Mouse (Mus musculus) kidney, embryonic 15.5 days (tissue): Measurements from ENCODE around the gene Neurl2. TPM values are rescaled to one million over a fixed set of nuclear protein-coding genes. Genes with fewer than 3 reads are reported as not detected.

ENCODE experiments used
- ATAC-seq: fragments of 200-750 bp; cut with Nextera tagmentation; replicated peaks from 2 replicates; pipeline ENCODE4 v1.8.0; 2017; ENCODE audit warnings: moderate TSS enrichment; ENCODE audit not compliant: low FRiP score
- H3K27ac ChIP-seq: fragments of 300-500 bp; sonication (generic); 2 replicates; pipeline ENCODE4 v1.5.1; 2015; ENCODE audit warnings: mild to moderate bottlenecking, inconsistent platforms
- H3K27me3 ChIP-seq: fragments of 300-500 bp; sonication (generic); 2 replicates; pipeline ENCODE4 v1.6.1; 2015; ENCODE audit warnings: inconsistent platforms
- H3K36me3 ChIP-seq: fragments of 300-500 bp; sonication (generic); 2 replicates; pipeline ENCODE4 v1.6.1; 2015; ENCODE audit warnings: inconsistent platforms
- H3K4me1 ChIP-seq: fragments of 300-500 bp; sonication (generic); 2 replicates; pipeline ENCODE4 v1.6.1; 2015; ENCODE audit warnings: inconsistent platforms
- H3K4me2 ChIP-seq: fragments of 300-500 bp; sonication (generic); 2 replicates; pipeline ENCODE4 v1.6.1; 2015; ENCODE audit warnings: moderate library complexity, mild to moderate bottlenecking, inconsistent platforms
- H3K4me3 ChIP-seq: fragments of 300-500 bp; sonication (generic); replicated peaks from 2 replicates; pipeline ENCODE4 v1.5.1; 2015; ENCODE audit warnings: mild to moderate bottlenecking, inconsistent platforms
- H3K9ac ChIP-seq: fragments of 300-500 bp; sonication (generic); 2 replicates; pipeline ENCODE4 v1.6.1; 2015; ENCODE audit warnings: mild to moderate bottlenecking, inconsistent platforms
- H3K9me3 ChIP-seq: fragments of 300-500 bp; sonication (generic); replicated peaks from 2 replicates; pipeline ENCODE4 v1.6.1; 2016; ENCODE audit warnings: inconsistent platforms
- WGBS: fragments of 180-500 bp; shearing (Covaris S2); methylation state at CpG from one replicate; pipeline ENCODE4 v1.1.7; 2015; ENCODE audit warnings: mixed read lengths; 5-methylcytosine and 5-hydroxymethylcytosine counted together
- polyA plus RNA-seq: library from polyadenylated mRNA; unstranded; fragments of >200 nt; fragmentation: Nextera tagmentation; extraction: Ambion mirVana; gene quantifications from 2 replicates; pipeline ENCODE4 v1.2.1, GENCODE M21; 2015

The Neurl2 gene
- polyA plus RNA-seq, 1 experiment from 2014 or later = 8.9 TPM

DNA sequence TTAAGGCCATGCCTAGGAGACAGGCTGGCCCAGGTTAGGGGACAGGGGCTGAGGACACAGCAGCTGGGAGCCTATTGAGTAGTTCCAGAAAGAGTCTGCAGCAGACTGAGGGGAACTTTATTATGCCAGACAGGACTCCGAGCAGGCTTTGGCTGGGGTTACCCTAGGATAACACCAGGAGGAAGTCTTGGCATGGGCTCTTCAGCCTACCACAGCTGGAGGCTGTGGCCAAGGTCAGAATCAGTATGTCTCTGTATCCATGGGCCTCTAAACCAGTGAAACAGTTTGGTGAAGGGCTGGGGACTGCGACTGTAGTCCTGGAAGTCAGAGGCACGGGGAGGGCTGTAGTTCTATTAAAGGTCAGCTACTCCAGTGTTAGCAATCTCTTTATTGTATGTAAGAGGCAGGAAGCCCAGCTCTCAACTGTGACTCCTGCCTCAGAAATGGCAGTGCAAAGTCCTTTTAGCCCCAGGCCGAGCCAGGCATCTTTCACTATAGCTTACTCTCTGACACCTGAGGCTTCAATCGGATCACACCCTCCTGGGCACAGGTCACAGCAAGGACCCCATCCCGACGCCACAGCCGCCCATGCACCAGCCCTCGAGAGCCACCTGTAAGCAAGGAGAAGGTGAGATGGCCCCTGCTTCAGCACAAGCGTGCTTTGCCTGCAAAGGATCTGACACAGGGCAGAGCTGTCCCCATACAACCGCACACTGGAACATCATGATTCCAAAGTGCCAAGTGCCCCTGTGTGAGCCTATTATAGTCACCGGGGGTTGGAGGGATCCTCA, 40.7 kb downstream of the Neurl2 start:
- 91% methylated on average over 12 of the region's 12 CpGs for WGBS
- Histone ChIP-seq H3K27ac (no peak overlapping the region), H3K9me3 (no peaks in the 10 kb centered on the region), H3K4me3 (no peak overlapping the region), H3K9ac (no peak overlapping the region), H3K36me3 (peaks cover 84% of the 10 kb centered on the region), H3K27me3 (no peaks in the 10 kb centered on the region), H3K4me2 (no peak overlapping the region), H3K4me1 (peaks cover 11% of the 10 kb centered on the region; the same call in 1 of the 2 replicates)
- no peak for ATAC-seq

DNA sequence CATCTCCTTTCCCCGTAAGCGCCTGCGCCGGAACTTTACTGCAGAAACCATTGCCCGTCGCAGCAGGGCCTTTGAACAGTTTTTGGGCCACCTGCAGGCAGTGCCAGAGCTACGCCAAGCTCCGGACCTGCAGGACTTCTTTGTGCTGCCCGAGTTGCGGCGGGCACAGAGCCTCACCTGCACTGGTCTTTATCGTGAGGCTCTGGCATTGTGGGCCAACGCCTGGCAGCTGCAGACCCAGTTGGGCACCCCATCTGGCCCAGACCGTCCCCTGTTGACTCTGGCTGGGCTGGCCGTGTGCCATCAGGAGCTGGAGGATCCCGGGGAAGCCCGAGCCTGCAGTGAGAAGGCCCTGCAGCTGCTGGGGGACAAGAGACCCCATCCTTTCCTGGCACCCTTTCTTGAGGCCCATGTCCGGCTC, 41.4 kb downstream of the Neurl2 start:
- no peaks in the 10 kb centered on the region for H3K9me3 ChIP-seq
- ATAC-seq = no peak
- 96% methylated on average over 18 of the region's 18 CpGs for WGBS
- H3K27ac ChIP-seq = no peak overlapping the region
- no peak overlapping the region for H3K4me2 ChIP-seq
- H3K36me3 ChIP-seq = peaks cover 76% of the 10 kb centered on the region
- no peak overlapping the region for H3K9ac ChIP-seq
- H3K4me1 ChIP-seq = peaks cover 18% of the 10 kb centered on the region
- H3K4me3 ChIP-seq = no peak overlapping the region
- no peaks in the 10 kb centered on the region for H3K27me3 ChIP-seq

DNA sequence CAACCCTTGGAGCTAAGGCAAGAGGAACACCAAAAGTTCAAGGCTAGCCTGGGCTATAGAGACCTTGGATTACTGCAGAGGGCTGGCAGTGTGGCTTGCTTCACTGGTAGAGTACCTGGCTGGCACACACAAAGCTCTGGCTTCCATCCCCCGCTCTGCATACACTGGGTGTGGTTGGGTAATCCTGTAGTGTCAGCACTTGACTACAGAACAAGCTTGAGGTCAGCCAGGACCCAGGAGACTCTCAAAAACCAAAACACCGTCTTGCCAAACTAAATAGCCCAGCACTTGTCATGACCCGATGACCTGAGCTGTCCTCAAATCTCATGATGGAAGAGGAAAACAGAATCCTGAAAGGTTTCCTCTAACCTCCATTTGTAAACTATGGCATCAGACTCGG, 42.8 kb downstream of the Neurl2 start:
- H3K4me3 ChIP-seq = no peak overlapping the region
- peaks cover 28% of the 10 kb centered on the region for H3K4me1 ChIP-seq
- H3K9me3 ChIP-seq = no peaks in the 10 kb centered on the region
- ATAC-seq = no peak
- H3K27me3 ChIP-seq = no peaks in the 10 kb centered on the region
- H3K36me3 ChIP-seq = peaks cover 63% of the 10 kb centered on the region
- H3K4me2 ChIP-seq = no peak overlapping the region
- 77% methylated on average over 4 of the region's 4 CpGs for WGBS
- H3K9ac ChIP-seq = no peak overlapping the region
- no peak overlapping the region for H3K27ac ChIP-seq

DNA sequence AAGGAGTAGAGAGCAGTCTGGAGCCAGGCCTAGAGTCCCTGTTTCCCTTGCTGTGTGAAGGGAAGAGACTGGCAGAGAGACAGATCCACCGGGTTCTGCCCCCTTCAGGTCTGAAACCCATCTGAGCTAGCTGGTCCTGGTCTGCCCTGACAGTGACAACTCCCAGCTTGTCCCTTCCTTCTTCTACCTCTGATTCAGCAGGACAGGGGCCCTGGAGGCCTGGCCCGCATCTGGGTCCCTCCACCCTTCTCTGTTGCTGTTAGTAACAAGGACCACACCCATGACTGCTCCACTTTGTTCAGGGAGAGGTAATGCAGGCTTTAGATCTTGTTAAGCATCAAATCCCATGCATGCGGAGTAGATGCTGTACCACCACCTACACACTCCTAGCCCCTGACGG, 44.8 kb downstream of the Neurl2 start:
- Histone ChIP-seq H3K4me1 (peaks cover 34% of the 10 kb centered on the region), H3K9me3 (no peaks in the 10 kb centered on the region), H3K36me3 (peaks cover 49% of the 10 kb centered on the region), H3K27me3 (no peaks in the 10 kb centered on the region), H3K27ac (no peak overlapping the region), H3K4me2 (no peak overlapping the region), H3K9ac (no peak overlapping the region), H3K4me3 (no peak overlapping the region)
- 63% methylated on average over 4 of the region's 4 CpGs for WGBS
- ATAC-seq = no peak

DNA sequence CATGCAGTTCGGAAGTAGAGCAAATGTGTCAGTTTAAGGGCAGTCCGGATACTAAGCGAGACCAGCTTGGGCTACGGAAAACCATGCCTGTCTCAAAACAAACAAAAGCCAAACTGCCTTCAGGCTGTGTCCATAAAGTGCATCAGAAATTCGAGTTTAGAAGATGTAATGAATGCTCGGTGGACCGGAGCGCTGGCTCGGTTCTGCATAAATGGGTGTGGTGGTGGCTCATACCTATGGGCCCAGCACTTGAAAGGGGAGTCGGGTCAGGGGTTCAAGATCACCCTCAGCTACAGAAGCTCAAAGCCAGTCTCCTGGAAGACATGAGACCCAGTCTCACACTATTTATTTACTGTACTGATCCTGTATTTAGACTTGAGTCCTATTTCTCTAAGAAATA, 45.5 kb downstream of the Neurl2 start:
- H3K27me3 ChIP-seq = no peaks in the 10 kb centered on the region
- 68% methylated on average over 10 of the region's 10 CpGs for WGBS
- no peak for ATAC-seq
- H3K4me2 ChIP-seq = no peak overlapping the region; the same call in 1 of the 2 replicates
- H3K9me3 ChIP-seq = no peaks in the 10 kb centered on the region
- peaks cover 34% of the 10 kb centered on the region for H3K4me1 ChIP-seq
- peaks cover 43% of the 10 kb centered on the region for H3K36me3 ChIP-seq
- no peak overlapping the region for H3K9ac ChIP-seq
- no peak overlapping the region for H3K4me3 ChIP-seq
- H3K27ac ChIP-seq = no peak overlapping the region

DNA sequence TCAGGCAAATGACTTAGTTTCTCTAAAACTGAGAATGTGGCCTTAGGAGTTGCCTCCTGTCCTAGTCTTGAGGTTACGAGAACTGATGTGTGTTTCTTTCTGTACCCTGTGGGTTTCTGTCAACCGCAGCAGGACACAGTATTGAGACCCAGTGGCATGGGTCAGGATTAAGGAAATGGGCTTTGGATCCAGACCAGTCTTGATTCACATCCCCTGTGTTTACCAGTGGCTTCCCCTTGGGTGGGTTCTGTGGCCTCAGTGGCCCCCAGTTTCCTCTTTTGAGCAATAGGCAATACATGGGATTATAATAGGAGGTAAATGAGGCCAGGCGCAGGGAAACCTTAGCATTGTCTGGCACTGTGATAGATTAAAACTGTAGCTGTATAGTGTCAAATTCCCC, 46.2 kb downstream of the Neurl2 start:
- 0 out of 2 replicates have a peak overlapping the region, but pooled peaks have one; percentile 79 for H3K9ac ChIP-seq
- peak overlapping the region; percentile 93 for H3K4me2 ChIP-seq
- H3K27ac ChIP-seq = 0 out of 2 replicates have a peak overlapping the region, but pooled peaks have one; percentile 95
- 81% methylated on average over 3 of the region's 3 CpGs for WGBS
- no peaks in the 10 kb centered on the region for H3K9me3 ChIP-seq
- peaks cover 36% of the 10 kb centered on the region for H3K36me3 ChIP-seq
- no peak for ATAC-seq
- peaks cover 34% of the 10 kb centered on the region for H3K4me1 ChIP-seq
- H3K4me3 ChIP-seq = peak overlapping the region; percentile 77
- no peaks in the 10 kb centered on the region for H3K27me3 ChIP-seq

DNA sequence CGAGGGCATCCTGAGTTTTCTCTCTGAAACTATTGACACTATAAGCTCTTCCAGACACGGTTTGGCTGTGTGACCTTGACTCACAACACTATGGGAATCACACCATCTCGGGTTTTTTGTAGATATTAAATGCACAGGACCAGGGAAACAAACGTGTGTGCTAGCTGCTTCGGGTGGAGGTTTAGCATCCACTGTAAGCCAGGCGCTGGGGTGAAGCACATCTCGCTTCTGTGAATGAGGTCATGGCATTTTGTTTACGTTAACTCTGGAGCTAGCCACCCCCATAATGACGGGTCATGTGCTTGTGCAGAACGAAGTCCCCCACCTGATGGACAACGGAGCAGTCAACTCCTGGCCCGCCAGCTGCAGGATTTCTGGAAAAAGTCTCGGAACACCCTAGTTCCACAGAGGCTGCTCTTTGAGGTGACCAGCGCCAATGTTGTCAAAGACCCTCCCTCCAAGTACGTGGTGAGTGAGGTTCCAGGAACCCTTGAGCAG, 46.8 kb downstream of the Neurl2 start:
- H3K4me1 ChIP-seq = peaks cover 34% of the 10 kb centered on the region
- H3K27me3 ChIP-seq = no peaks in the 10 kb centered on the region
- WGBS = 6% methylated on average over 15 of the region's 15 CpGs
- peak overlapping the region; percentile 93 for H3K4me2 ChIP-seq
- peak overlapping the region; percentile 95 for H3K27ac ChIP-seq
- H3K9ac ChIP-seq = peak overlapping the region; percentile 79
- no peaks in the 10 kb centered on the region for H3K9me3 ChIP-seq
- peak overlapping the region; percentile 77 for H3K4me3 ChIP-seq
- H3K36me3 ChIP-seq = peaks cover 30% of the 10 kb centered on the region
- ATAC-seq = peak; percentile 16; the same call in 1 of the 2 replicates

DNA sequence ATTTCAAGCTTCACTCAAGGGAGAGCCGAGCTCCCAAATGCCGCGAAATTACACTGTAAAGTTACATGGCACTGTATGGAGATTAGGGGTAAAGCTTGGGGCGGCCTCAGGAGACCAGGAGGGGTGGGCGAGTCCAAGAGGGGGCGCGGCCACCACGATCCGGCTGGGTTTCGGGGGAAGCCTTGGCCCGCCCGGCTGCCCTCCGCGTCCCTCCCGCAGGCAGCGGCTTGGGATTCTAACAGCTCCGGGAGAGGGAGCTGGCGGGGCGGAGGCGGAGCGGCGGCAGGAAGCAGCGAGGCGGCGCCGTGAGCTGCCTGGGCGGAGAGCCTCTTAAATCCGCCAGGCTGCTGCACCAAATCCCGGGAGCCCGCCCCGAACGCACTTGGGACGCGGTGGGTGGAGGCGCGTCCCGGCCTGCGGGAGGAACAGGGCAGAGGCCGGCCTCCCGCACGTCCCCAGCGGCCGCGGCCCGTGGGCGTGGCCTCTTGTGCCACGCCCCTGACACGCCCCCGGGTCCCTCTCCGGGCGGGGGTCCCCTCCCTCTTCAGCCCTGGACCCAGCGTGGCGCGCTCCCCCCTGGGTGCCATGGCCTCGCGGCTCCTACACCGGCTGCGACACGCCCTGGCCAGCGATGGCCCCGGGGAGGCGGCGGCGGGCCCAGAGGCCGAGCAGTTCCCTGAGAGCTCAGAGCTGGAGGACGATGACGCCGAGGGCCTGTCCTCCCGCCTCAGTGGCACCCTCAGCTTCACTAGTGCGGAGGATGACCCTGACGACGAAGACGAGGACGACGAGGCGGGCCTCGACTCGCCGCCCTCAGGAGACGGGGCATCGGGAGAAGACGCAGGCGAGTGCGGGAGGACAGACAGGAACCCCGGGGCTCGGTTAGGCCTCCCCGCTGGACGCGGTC, 47.5 kb downstream of the Neurl2 start, which contains the start of gene Snx21:
TSS of gene Snx21 (plus strand) at position 343 of the 907 bp plus-strand sequence.
- under 1% methylated on average over 81 of the region's 89 CpGs for WGBS

DNA sequence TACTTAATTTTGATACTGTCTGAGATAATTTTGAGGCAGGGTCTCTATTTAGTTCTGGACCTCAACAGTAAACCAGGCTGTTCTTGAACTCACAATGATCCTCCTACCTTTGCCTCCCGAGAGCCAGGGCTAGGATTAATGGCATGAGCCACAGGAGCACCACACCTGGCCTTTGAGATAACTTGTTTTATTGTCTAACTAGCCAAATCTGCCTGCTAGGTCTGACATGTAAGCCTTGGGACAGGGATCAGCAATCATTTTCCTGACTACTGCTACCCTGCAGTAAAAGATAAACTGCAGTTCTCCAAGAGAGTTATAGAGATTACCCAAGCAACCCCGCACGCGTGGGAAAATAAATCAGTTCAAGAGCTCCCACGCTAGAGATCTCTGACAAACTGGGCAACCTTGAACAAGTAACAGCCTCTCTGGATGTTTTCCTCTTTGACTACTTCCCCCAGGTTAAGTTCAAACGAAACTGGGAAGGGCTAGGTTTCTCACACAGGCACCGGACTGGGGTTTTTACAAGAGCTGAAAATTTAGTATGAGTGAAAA, 48.3 kb downstream of the Neurl2 start:
- peak overlapping the region; percentile 79 for H3K9ac ChIP-seq
- H3K4me3 ChIP-seq = peak overlapping the region; percentile 77
- no peaks in the 10 kb centered on the region for H3K27me3 ChIP-seq
- H3K36me3 ChIP-seq = peaks cover 15% of the 10 kb centered on the region
- peak overlapping the region; percentile 95 for H3K27ac ChIP-seq
- no peaks in the 10 kb centered on the region for H3K9me3 ChIP-seq
- H3K4me2 ChIP-seq = peak overlapping the region; percentile 93
- 6% methylated on average over 7 of the region's 7 CpGs for WGBS
- no peak; the same call in 1 of the 2 replicates for ATAC-seq
- peaks cover 34% of the 10 kb centered on the region for H3K4me1 ChIP-seq

More for the DNA sequence above, 47.5 kb downstream of the Neurl2 start, which contains the start of gene Snx21:
- Histone ChIP-seq H3K27ac (peak within 1 kb of the TSS; percentile 95), H3K4me1 (peaks cover 34% of the 10 kb centered on the region), H3K36me3 (peaks cover 23% of the 10 kb centered on the region), H3K9ac (peak within 1 kb of the TSS; percentile 79), H3K9me3 (no peaks in the 10 kb centered on the region), H3K4me3 (peak within 1 kb of the TSS; percentile 77), H3K27me3 (no peaks in the 10 kb centered on the region), H3K4me2 (peak within 1 kb of the TSS; percentile 93)
- ATAC-seq = peak; percentile 92

DNA sequence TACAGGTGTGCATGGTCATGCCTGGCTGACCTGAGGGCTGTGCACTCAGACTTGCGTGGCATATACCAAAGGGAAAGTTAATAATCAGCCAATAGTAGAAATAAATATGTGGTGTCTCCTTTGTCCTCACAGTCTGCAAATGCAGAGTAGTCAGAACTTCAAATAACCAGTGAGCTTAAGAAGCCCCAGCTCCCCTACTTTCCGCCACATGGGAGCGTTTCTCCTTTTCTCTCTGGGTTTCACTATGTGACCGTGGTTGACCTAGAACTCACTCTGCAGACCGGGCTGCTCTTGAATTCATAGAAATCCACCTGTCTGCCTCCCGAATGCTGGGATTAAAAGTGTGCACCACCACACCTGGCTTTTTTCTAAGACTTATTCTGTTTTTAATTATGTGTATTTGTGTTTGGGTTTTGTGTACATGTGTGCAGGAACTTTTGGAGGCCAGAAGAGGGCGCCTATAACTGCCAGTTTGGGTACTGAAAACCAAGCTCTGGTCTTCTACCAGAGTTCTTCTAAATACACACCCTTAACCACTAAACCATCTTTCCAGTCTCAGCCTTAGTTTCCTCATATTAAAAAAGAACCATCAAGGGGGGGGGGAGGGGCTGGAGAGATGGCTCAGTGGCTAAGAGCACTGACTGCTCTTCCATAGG, 49.2 kb downstream of the Neurl2 start:
- Histone ChIP-seq H3K27ac (no peak overlapping the region), H3K9me3 (no peaks in the 10 kb centered on the region), H3K4me3 (0 out of 2 replicates have a peak overlapping the region, but pooled peaks have one; percentile 77), H3K9ac (no peak overlapping the region), H3K36me3 (peaks cover 9% of the 10 kb centered on the region; the same call in 1 of the 2 replicates), H3K27me3 (no peaks in the 10 kb centered on the region), H3K4me1 (peaks cover 34% of the 10 kb centered on the region), H3K4me2 (no peak overlapping the region)
- WGBS = 77% methylated on average over 7 of the region's 7 CpGs
- no peak for ATAC-seq

DNA sequence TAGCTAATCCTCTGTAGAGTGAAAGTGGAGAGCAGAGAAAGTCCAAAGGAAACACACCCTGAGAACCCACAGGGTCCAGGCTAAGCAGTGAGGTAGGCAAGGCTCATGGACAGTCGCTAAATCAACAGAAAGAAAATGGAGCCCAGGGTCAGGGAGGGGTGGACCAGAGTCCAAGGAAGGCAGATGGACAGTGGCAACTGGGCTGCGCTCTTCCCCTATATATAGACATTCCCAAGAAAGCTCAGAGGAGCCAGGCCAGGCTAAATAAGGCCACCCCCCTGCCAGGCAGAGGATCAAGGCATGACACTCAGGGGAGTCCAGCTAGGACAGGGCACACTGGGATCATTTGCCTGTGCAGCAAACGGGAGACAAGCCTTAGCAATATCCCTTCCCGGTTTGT, 51.4 kb downstream of the Neurl2 start:
- Histone ChIP-seq H3K4me3 (no peak overlapping the region), H3K27me3 (no peaks in the 10 kb centered on the region), H3K9me3 (no peaks in the 10 kb centered on the region), H3K36me3 (no peaks in the 10 kb centered on the region), H3K4me1 (peaks cover 17% of the 10 kb centered on the region), H3K4me2 (no peak overlapping the region), H3K27ac (no peak overlapping the region), H3K9ac (no peak overlapping the region)
- 76% methylated on average over 4 of the region's 4 CpGs for WGBS
- no peak for ATAC-seq
